In the genomic region with DNA sequence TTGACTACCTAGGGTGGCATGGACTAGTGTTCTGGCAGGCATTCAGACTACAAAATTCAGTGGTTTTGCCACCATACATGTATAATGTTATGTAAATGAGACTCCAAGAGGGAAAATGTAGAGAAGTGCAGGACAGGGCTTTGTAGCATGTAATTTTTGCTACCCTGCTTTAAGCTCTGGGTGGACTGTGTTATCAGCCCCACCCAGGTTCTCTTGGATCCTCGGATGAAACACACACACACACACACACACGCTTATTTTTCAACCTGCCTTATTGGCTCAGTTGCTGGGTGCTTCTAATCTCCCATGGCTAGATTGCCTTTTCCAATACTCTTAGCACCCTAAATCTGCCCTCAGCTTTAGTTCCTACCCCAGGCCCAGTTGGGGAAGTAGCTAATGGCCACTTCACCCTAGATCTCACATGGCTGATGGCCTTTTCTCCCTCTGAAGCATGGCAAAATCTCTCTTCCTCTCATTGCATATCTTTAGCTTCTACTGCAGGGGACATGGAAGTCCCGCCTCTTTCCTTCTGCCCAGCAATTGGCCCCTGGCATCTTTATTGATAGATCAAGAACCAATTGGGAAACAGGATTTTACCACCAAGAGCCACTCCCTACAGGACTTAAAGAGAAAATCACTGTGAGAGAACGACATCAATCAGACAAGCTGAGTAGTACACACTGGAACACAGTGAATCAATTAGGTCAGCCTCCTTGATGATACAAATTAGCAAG, we compare ENCODE assay signal across 8 mouse cellular contexts. TPM values are rescaled to one million over a fixed set of nuclear protein-coding genes. Genes with fewer than 3 reads are reported as not detected.
DNase-seq lines count a peak whose midpoint lies in the region.

No protein-coding gene starts in this region.

- peak; percentile 26 for DNase-seq in adrenal gland, postnatal 14 days
- DNase-seq in adrenal gland, adult 18-20 months (ENCODE audit: low spot score in 2 of 2): no peak
- peak; percentile 25 for DNase-seq in urinary bladder, postnatal 14 days (ENCODE audit: low spot score)
- DNase-seq in urinary bladder, postnatal 4 days (ENCODE audit: low spot score in 2 of 2): no peak
- DNase-seq in thymus, postnatal 10 days (ENCODE audit: low spot score in 2 of 2): peak; percentile 34 to 48
- DNase-seq in frontal cortex, postnatal 10 days (ENCODE audit: low spot score in 2 of 2): no peak
- DNase-seq in kidney, postnatal 36 days: no peak

- peak overlapping the region; percentile 79 for H3K27ac ChIP-seq in macrophage

- peak overlapping the region; percentile 46 for H3K4me3 ChIP-seq in macrophage (ENCODE audit: inconsistent target)

- H3K36me3 ChIP-seq in macrophage (ENCODE audit: inconsistent target): no peaks in the 10 kb centered on the region

- 13% methylated on average over 4 of the region's 4 CpGs for WGBS in macrophage (ENCODE audit: missing documents)

- no peaks in the 10 kb centered on the region for H3K79me2 ChIP-seq in macrophage (ENCODE audit: inconsistent target)

RNA-seq across cellular contexts. Expression of a gene that starts 28.2 kb away (rescaled TPM):
- 4.7 and 10.3 TPM in 2 replicates for total RNA-seq in adrenal gland, postnatal 14 days (2021)
- total RNA-seq in adrenal gland, adult 18-20 months (2021): 10 to 100 TPM in 1 of 2 experiments, 1 to 10 TPM in 1; 5.6 to 10.1 TPM
- total RNA-seq in macrophage (2018; cell fraction: chromatin; rRNA removed): 1,000 to 10,000 TPM in 15 of 26 experiments, 100 to 1,000 TPM in 9, 10 to 100 TPM in 2; 39.9 to 4,056 (median 1,550) TPM
- 1,000 to 10,000 TPM in 4 of 26 experiments, 100 to 1,000 TPM in 14, 10 to 100 TPM in 8; 19.7 to 1,707 (median 322) TPM for total RNA-seq in macrophage (2018; cell fraction: cytosol; rRNA removed)
- total RNA-seq in macrophage (2018; cell fraction: nucleus; rRNA removed): 1,000 to 10,000 TPM in 17 of 26 experiments, 100 to 1,000 TPM in 8, 10 to 100 TPM in 1; 40.8 to 3,646 (median 1,608) TPM
- 19.8 to 40.5 TPM (median 21.4 TPM) in 3 replicates for polyA plus RNA-seq in macrophage (2018)

Comparison
In these comparisons a context has a peak if more than half of its experiments do, and no peak if none do; other contexts are left out.
1. DNase-seq: peak in adrenal gland, postnatal 14 days (single experiment), urinary bladder, postnatal 14 days (single experiment) and thymus, postnatal 10 days (2 of 2); none in adrenal gland, adult 18-20 months (0 of 2), urinary bladder, postnatal 4 days (0 of 2), frontal cortex, postnatal 10 days (0 of 2) and kidney, postnatal 36 days (0 of 2).